Mouse (Mus musculus) midbrain, embryonic 11.5 days (tissue): Measurements from ENCODE around the gene Oxtr. TPM values are rescaled to one million over a fixed set of nuclear protein-coding genes. Genes with fewer than 3 reads are reported as not detected.

Experiments
- ATAC-seq: fragments of 200-750 bp; cut with Nextera tagmentation; 2 replicates; pipeline ENCODE4 v1.8.0; 2017; ENCODE audit warnings: moderate TSS enrichment, moderate library complexity; ENCODE audit not compliant: low FRiP score
- DNase-seq: peaks from one replicate; pipeline ENCODE4 v3.0.0; 2015; ENCODE audit warnings: low spot score; ENCODE audit errors: missing footprints
- H3K27ac ChIP-seq: fragments of 300-500 bp; sonication (generic); 2 replicates; pipeline ENCODE4 v1.5.1; 2014; ENCODE audit warnings: low read depth, low read length
- H3K27me3 ChIP-seq: fragments of 300-500 bp; sonication (generic); 2 replicates; pipeline ENCODE4 v1.6.1; 2014; ENCODE audit warnings: mild to moderate bottlenecking, low read length, moderate library complexity, mixed read lengths; ENCODE audit not compliant: control insufficient read depth, insufficient read depth
- H3K36me3 ChIP-seq: fragments of 300-500 bp; sonication (generic); 2 replicates; pipeline ENCODE4 v1.6.1; 2014; ENCODE audit warnings: mild to moderate bottlenecking, low read length, moderate library complexity, mixed read lengths; ENCODE audit not compliant: control insufficient read depth, insufficient read depth
- H3K4me1 ChIP-seq: fragments of 300-500 bp; sonication (generic); 2 replicates; pipeline ENCODE4 v1.6.1; 2014; ENCODE audit warnings: low read length; ENCODE audit not compliant: control insufficient read depth, insufficient read depth
- H3K4me2 ChIP-seq: fragments of 300-500 bp; sonication (generic); 2 replicates; pipeline ENCODE4 v1.6.1; 2014; ENCODE audit warnings: mild to moderate bottlenecking, moderate library complexity
- H3K4me3 ChIP-seq: fragments of 300-500 bp; sonication (generic); 2 replicates; pipeline ENCODE4 v1.5.1; 2014; ENCODE audit warnings: low read depth, low read length
- H3K9ac ChIP-seq: fragments of 300-500 bp; sonication (generic); 2 replicates; pipeline ENCODE4 v1.6.1; 2014; ENCODE audit warnings: low read length
- H3K9me3 ChIP-seq: fragments of 300-500 bp; sonication (generic); 2 replicates; pipeline ENCODE4 v1.6.1; 2016; ENCODE audit warnings: low read length; ENCODE audit not compliant: control insufficient read depth
- WGBS: fragments of 180-500 bp; shearing (Covaris S2); extraction: QIAGEN DNeasy Blood & Tissue Kit; methylation state at CpG from one replicate; pipeline ENCODE4 v1.1.7; 2014; 5-methylcytosine and 5-hydroxymethylcytosine counted together
- polyA plus RNA-seq: library from polyadenylated mRNA; unstranded; fragments of >200 nt; fragmentation: Nextera tagmentation; extraction: Ambion mirVana; gene quantifications from 2 replicates; pipeline ENCODE4 v1.2.1, GENCODE M21; 2014

The Oxtr gene
- polyA plus RNA-seq, 1 experiment from 2014 or later = 0.11 TPM

GRCm38 (mm10) chr6:112492656-112493055 lies 2.9 kb upstream of the Oxtr start:
- no peak overlapping the region for H3K4me2 ChIP-seq
- H3K9me3 ChIP-seq = no peaks in the 10 kb centered on the region
- DNase-seq (peak; percentile 54), ATAC-seq (no peak)
- H3K36me3 ChIP-seq = no peaks in the 10 kb centered on the region
- no peak overlapping the region for H3K9ac ChIP-seq
- no peak overlapping the region for H3K27ac ChIP-seq
- 90% methylated on average over 6 of the region's 6 CpGs for WGBS
- no peak overlapping the region for H3K4me3 ChIP-seq
- H3K27me3 ChIP-seq = peaks cover 41% of the 10 kb centered on the region
- peaks cover 15% of the 10 kb centered on the region for H3K4me1 ChIP-seq

GRCm38 (mm10) chr6:112491521-112491920 lies 1.8 kb upstream of the Oxtr start:
- WGBS = 74% methylated on average over 8 of the region's 8 CpGs
- Histone ChIP-seq H3K36me3 (no peaks in the 10 kb centered on the region), H3K4me1 (peaks cover 15% of the 10 kb centered on the region), H3K9ac (no peak overlapping the region), H3K4me2 (no peak overlapping the region), H3K9me3 (no peaks in the 10 kb centered on the region), H3K27ac (no peak overlapping the region), H3K27me3 (peaks cover 51% of the 10 kb centered on the region), H3K4me3 (no peak overlapping the region)
- DNase-seq (peak; percentile 72), ATAC-seq (no peak)

- Histone ChIP-seq H3K4me3 (peak overlapping the region; percentile 27), H3K9ac (peak overlapping the region; percentile 47; the same call in 1 of the 2 replicates), H3K27ac (no peak overlapping the region), H3K27me3 (peaks cover 51% of the 10 kb centered on the region), H3K36me3 (no peaks in the 10 kb centered on the region), H3K9me3 (no peaks in the 10 kb centered on the region), H3K4me2 (peak overlapping the region; percentile 51), H3K4me1 (peaks cover 15% of the 10 kb centered on the region)
- ATAC-seq (peak; percentile 66), DNase-seq (peak; percentile 98)
- 1% methylated on average over 35 of the region's 35 CpGs for WGBS
Observed at GRCm38 (mm10) chr6:112490625-112491242, 991 bp upstream of the Oxtr start.

- DNase-seq = peak; percentile 92
Observed at GRCm38 (mm10) chr6:112489181-112489909, 398 bp downstream of the Oxtr start.

GRCm38 (mm10) chr6:112488821-112489180 lies 942 bp downstream of the Oxtr start:
- no peak overlapping the region for H3K27ac ChIP-seq
- no peaks in the 10 kb centered on the region for H3K9me3 ChIP-seq
- peaks cover 51% of the 10 kb centered on the region for H3K27me3 ChIP-seq
- H3K4me3 ChIP-seq = peak overlapping the region; percentile 26; the same call in 1 of the 2 replicates
- no peak overlapping the region for H3K9ac ChIP-seq
- H3K36me3 ChIP-seq = no peaks in the 10 kb centered on the region
- ATAC-seq (no peak; the same call in 1 of the 2 replicates), DNase-seq (no peak)
- H3K4me1 ChIP-seq = peaks cover 15% of the 10 kb centered on the region
- 28% methylated on average over 24 of the region's 24 CpGs for WGBS
- peak overlapping the region; percentile 41 for H3K4me2 ChIP-seq

More at GRCm38 (mm10) chr6:112489181-112489909, 398 bp downstream of the Oxtr start:
- Histone ChIP-seq H3K4me2 (peak overlapping the region; percentile 41), H3K4me1 (peaks cover 15% of the 10 kb centered on the region), H3K9ac (no peak overlapping the region), H3K27me3 (peaks cover 51% of the 10 kb centered on the region), H3K9me3 (no peaks in the 10 kb centered on the region), H3K4me3 (peak overlapping the region; percentile 26), H3K27ac (no peak overlapping the region), H3K36me3 (no peaks in the 10 kb centered on the region)
- WGBS = 5% methylated on average over 72 of the region's 72 CpGs
- peak; percentile 48 for ATAC-seq

- 83% methylated on average over 5 of the region's 5 CpGs for WGBS
- no peak for ATAC-seq
- peak; percentile 54 for DNase-seq
- H3K27me3 ChIP-seq = peaks cover 51% of the 10 kb centered on the region
- no peak overlapping the region for H3K4me3 ChIP-seq
- no peak overlapping the region for H3K9ac ChIP-seq
- no peak overlapping the region for H3K27ac ChIP-seq
- H3K4me2 ChIP-seq = no peak overlapping the region
- H3K36me3 ChIP-seq = no peaks in the 10 kb centered on the region
- peaks cover 15% of the 10 kb centered on the region for H3K4me1 ChIP-seq
- H3K9me3 ChIP-seq = no peaks in the 10 kb centered on the region
Observed at GRCm38 (mm10) chr6:112487993-112488392, 1.8 kb downstream of the Oxtr start.

- H3K4me3 ChIP-seq = no peak overlapping the region
- H3K9me3 ChIP-seq = no peaks in the 10 kb centered on the region
- peak; percentile 84 for DNase-seq
- H3K4me2 ChIP-seq = no peak overlapping the region
- H3K36me3 ChIP-seq = no peaks in the 10 kb centered on the region
- peaks cover 26% of the 10 kb centered on the region for H3K27me3 ChIP-seq
- H3K27ac ChIP-seq = no peak overlapping the region
- WGBS = 9% methylated on average over 4 of the region's 4 CpGs
- peaks cover 6% of the 10 kb centered on the region for H3K4me1 ChIP-seq
- no peak overlapping the region for H3K9ac ChIP-seq
- peak; percentile 53 for ATAC-seq
Observed at GRCm38 (mm10) chr6:112484316-112484715, 5.4 kb downstream of the Oxtr start.

- WGBS = 61% methylated on average over 13 of the region's 13 CpGs
- H3K36me3 ChIP-seq = no peaks in the 10 kb centered on the region
- ATAC-seq (peak; percentile 38; the same call in 1 of the 2 replicates), DNase-seq (no peak)
- no peak overlapping the region for H3K9ac ChIP-seq
- H3K27ac ChIP-seq = no peak overlapping the region
- H3K27me3 ChIP-seq = no peaks in the 10 kb centered on the region
- H3K4me3 ChIP-seq = no peak overlapping the region
- no peak overlapping the region for H3K4me2 ChIP-seq
- H3K9me3 ChIP-seq = no peaks in the 10 kb centered on the region
- no peaks in the 10 kb centered on the region for H3K4me1 ChIP-seq
Observed at GRCm38 (mm10) chr6:112479861-112480260, 9.9 kb downstream of the Oxtr start.

GRCm38 (mm10) chr6:112471644-112472043 lies 18.1 kb downstream of the Oxtr start:
- ATAC-seq = no peak
- H3K4me2 ChIP-seq = no peak overlapping the region

More at GRCm38 (mm10) chr6:112471644-112472043, 18.1 kb downstream of the Oxtr start:
- Histone ChIP-seq H3K4me1 (no peaks in the 10 kb centered on the region), H3K9me3 (no peaks in the 10 kb centered on the region), H3K9ac (no peak overlapping the region), H3K36me3 (no peaks in the 10 kb centered on the region), H3K27me3 (no peaks in the 10 kb centered on the region), H3K4me3 (no peak overlapping the region), H3K27ac (no peak overlapping the region)
- DNase-seq = no peak
- 92% methylated on average over 4 of the region's 4 CpGs for WGBS
